Mouse (Mus musculus) myocyte (in vitro differentiated cells): Measurements from ENCODE around the gene Fam110a.
A peak's percentile ranks its signal among the peaks of the same experiment; 100 is the strongest.

Experiments used
- CEBPB ChIP-seq: IDR thresholded peaks from 2 replicates; pipeline ENCODE4 v1.6.1; 2011; ENCODE audit warnings: mild to moderate bottlenecking, moderate library complexity; ENCODE audit not compliant: poor library complexity, insufficient read depth, severe bottlenecking
- E2F4 ChIP-seq: IDR thresholded peaks from one replicate; pipeline ENCODE4 v1.6.1; 2011; ENCODE audit warnings: mild to moderate bottlenecking, control low read depth, moderate library complexity; ENCODE audit not compliant: insufficient read depth
- MAX ChIP-seq: IDR thresholded peaks from one replicate; pipeline ENCODE4 v1.6.1; 2011; ENCODE audit warnings: low read depth, mild to moderate bottlenecking, control low read depth
- MYOD1 ChIP-seq, 3 experiments: IDR thresholded peaks; one replicate each; pipeline ENCODE4 v1.6.1; 2011; ENCODE audit warnings: control low read depth in 2 of 3, low read depth in 2 of 3, mild to moderate bottlenecking in 2 of 3, moderate library complexity in 1 of 3; ENCODE audit not compliant: insufficient read length in 2 of 3, control insufficient read depth in 1 of 3
- MYOG ChIP-seq, 3 experiments: IDR thresholded peaks; one replicate each; pipeline ENCODE4 v1.6.1; 2011; ENCODE audit warnings: control low read depth in 2 of 3, low read depth in 2 of 3, mild to moderate bottlenecking in 2 of 3; ENCODE audit not compliant: insufficient read length in 2 of 3, control insufficient read depth in 1 of 3, insufficient read depth in 1 of 3
- POLR2A ChIP-seq: IDR thresholded peaks from one replicate; pipeline ENCODE4 v1.6.1; 2011; ENCODE audit warnings: low read depth, mild to moderate bottlenecking, control low read depth, moderate library complexity; ENCODE audit not compliant: insufficient read length
- REST ChIP-seq: IDR thresholded peaks from one replicate; pipeline ENCODE4 v1.6.1; 2011; ENCODE audit warnings: mild to moderate bottlenecking, control low read depth, moderate library complexity; ENCODE audit not compliant: insufficient read depth, insufficient read length
- TCF12 ChIP-seq: IDR thresholded peaks from one replicate; pipeline ENCODE4 v1.6.1; 2011; ENCODE audit warnings: mild to moderate bottlenecking, control low read depth; ENCODE audit not compliant: poor library complexity, insufficient read depth, severe bottlenecking
- USF1 ChIP-seq: IDR thresholded peaks from one replicate; pipeline ENCODE4 v1.6.1; 2011; ENCODE audit warnings: low read depth, mild to moderate bottlenecking, control low read depth, moderate library complexity

DNA sequence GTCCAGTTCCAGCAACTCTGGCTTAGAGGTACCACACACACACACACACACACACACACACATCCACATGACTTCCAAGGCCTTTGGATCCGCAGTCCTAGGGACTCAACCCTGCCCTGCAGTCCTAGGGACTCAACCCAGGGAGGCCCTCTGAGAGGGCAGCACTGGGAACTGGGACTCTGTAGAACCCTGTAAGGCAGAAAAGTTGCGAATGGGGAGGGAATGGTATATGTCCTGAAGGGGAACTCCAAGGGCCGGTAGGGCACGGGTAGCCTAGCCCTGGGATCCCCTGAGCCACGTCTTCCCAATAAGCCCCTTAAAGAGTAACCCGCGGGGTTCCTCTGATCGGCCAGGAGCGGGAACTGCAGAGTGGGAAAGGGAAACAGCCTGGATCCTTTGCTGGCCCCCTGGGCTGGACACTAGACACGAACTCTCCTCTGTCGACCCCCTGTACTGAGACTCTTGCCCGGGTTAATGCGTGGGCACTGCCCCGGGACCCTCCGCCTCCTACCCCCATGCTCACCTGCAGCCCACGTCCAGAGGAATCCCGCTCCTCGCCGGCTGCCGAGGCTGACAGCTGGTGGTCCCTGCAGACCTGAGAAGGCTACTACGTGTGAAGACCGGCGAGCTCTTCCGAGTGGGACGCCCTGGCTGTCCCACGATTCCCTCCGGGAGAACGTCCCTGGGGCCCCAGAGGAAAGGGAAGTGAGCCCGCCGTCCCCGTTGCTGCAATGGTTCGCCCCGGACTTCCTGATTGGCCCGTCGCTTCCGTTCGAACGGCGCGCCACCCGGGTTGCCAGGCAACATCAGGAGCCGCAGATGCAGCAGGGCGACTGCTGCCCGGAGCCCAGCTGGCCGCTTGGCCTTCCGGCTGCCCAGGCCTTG, at the start of gene Fam110a:
- TF ChIP-seq POLR2A (peak; percentile 57), MYOD1 (IDR thresholded peaks at IDR 0.05; ENCODE audit: control insufficient read depth in 1 of 3, insufficient read length in 2 of 3, low read depth in 2 of 3) (peak in 2 of 3 experiments; percentile 74 to 87), MAX (no peak), USF1 (no peak), TCF12 (no peak), E2F4 (peak; percentile 94), MYOG (IDR thresholded peaks at IDR 0.05; ENCODE audit: control insufficient read depth in 1 of 3, insufficient read depth in 1 of 3, insufficient read length in 2 of 3, low read depth in 2 of 3) (peak; percentile 52 to 87 (median 81)), CEBPB (no peak), REST (no peak)
